Mouse (Mus musculus): ENCODE results near the gene Ikzf3. TPM values are rescaled to one million over a fixed set of nuclear protein-coding genes. Genes with fewer than 3 reads are reported as not detected.

Ikzf3 gene
- polyA plus RNA-seq, 1 experiment from 2014 or later = 0.25 TPM

- H3K9me3 ChIP-seq = no peaks in the 10 kb centered on the region
- no peak overlapping the region for H3K9ac ChIP-seq
- no peaks in the 10 kb centered on the region for H3K27me3 ChIP-seq (replicated peaks)
- H3K27ac ChIP-seq = no peak overlapping the region
- WGBS = 71% methylated on average over 9 of the region's 9 CpGs
- H3K4me1 ChIP-seq = peaks cover 13% of the 10 kb centered on the region
- H3K4me2 ChIP-seq (replicated peaks) = no peak overlapping the region
- H3K4me3 ChIP-seq = no peak overlapping the region
- ATAC-seq (ENCODE audit: low FRiP score, low read depth) = no peak
- no peaks in the 10 kb centered on the region for H3K36me3 ChIP-seq
Observed at GRCm38 (mm10) chr11:98493394-98493793, 52.4 kb downstream of the Ikzf3 start.

DNA sequence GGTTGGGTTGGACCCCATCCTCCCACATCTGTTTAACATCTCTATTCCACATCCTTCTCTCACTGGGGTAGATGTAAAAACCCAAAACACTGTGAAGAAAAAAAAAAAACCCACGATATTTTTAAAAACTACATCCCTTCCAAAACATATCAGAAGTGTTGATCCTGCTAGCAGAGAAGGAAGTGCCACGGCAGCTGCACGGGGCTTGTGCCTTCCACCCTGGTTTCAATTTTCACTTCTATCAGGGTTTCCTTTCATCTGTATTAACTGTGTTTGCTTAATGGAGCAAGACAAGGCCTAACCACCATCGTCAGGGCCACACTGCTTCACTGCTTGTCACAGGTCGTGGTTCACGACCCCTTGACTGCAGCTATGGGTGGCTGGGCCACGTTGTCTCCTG lies 52.9 kb downstream of the Ikzf3 start:
- Histone ChIP-seq H3K27me3 (replicated peaks) (no peaks in the 10 kb centered on the region), H3K9ac (no peak overlapping the region), H3K27ac (no peak overlapping the region), H3K4me3 (no peak overlapping the region), H3K4me2 (replicated peaks) (no peak overlapping the region), H3K9me3 (no peaks in the 10 kb centered on the region), H3K4me1 (peaks cover 9% of the 10 kb centered on the region), H3K36me3 (no peaks in the 10 kb centered on the region)
- no peak for ATAC-seq (ENCODE audit: low FRiP score, low read depth)
- 19% methylated on average over 7 of the region's 7 CpGs for WGBS

DNA sequence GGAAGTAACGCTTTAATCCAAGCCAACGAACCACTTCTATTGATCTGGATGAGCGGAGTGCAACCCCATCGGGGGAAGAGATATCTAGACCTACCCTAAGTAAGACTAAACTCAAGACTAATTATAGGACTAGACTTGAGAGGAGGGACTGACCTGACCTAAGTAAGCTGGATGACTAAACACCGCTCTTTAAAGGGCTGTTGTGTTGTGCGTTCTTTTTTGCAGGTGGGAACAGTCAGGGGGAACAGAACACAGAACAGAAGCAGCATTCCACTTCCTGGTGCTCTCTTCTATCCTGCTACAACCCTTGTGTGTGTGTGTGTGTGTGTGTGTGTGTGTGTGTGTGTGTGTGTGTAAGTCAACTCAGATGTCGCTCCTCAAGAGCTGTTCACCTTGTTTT lies 54.3 kb downstream of the Ikzf3 start:
- no peak overlapping the region for H3K4me2 ChIP-seq (replicated peaks)
- no peak overlapping the region for H3K27ac ChIP-seq
- H3K36me3 ChIP-seq = no peaks in the 10 kb centered on the region
- no peaks in the 10 kb centered on the region; the same call in 1 of the 2 replicates for H3K4me1 ChIP-seq
- no peak overlapping the region for H3K9ac ChIP-seq
- H3K27me3 ChIP-seq (replicated peaks) = no peaks in the 10 kb centered on the region
- H3K4me3 ChIP-seq = no peak overlapping the region
- ATAC-seq (ENCODE audit: low FRiP score, low read depth) = no peak
- 92% methylated on average over 7 of the region's 7 CpGs for WGBS
- no peaks in the 10 kb centered on the region for H3K9me3 ChIP-seq

GRCm38 (mm10) chr11:98488540-98489234 lies 57.1 kb downstream of the Ikzf3 start:
- WGBS = 60% methylated on average over 20 of the region's 20 CpGs
- Histone ChIP-seq H3K9me3 (no peaks in the 10 kb centered on the region), H3K27me3 (replicated peaks) (no peaks in the 10 kb centered on the region), H3K27ac (no peak overlapping the region; the same call in 1 of the 2 replicates), H3K4me1 (no peaks in the 10 kb centered on the region), H3K4me2 (replicated peaks) (no peak overlapping the region), H3K36me3 (no peaks in the 10 kb centered on the region), H3K4me3 (no peak overlapping the region), H3K9ac (no peak overlapping the region)
- no peak for ATAC-seq (ENCODE audit: low FRiP score, low read depth)

GRCm38 (mm10) chr11:98487526-98488040 lies 58.2 kb downstream of the Ikzf3 start:
- Histone ChIP-seq H3K27me3 (replicated peaks) (no peaks in the 10 kb centered on the region), H3K9ac (no peak overlapping the region), H3K4me3 (no peak overlapping the region), H3K4me1 (no peaks in the 10 kb centered on the region), H3K9me3 (no peaks in the 10 kb centered on the region), H3K4me2 (replicated peaks) (no peak overlapping the region), H3K27ac (no peak overlapping the region), H3K36me3 (no peaks in the 10 kb centered on the region)
- 76% methylated on average over 5 of the region's 5 CpGs for WGBS
- ATAC-seq (ENCODE audit: low FRiP score, low read depth) = no peak

DNA sequence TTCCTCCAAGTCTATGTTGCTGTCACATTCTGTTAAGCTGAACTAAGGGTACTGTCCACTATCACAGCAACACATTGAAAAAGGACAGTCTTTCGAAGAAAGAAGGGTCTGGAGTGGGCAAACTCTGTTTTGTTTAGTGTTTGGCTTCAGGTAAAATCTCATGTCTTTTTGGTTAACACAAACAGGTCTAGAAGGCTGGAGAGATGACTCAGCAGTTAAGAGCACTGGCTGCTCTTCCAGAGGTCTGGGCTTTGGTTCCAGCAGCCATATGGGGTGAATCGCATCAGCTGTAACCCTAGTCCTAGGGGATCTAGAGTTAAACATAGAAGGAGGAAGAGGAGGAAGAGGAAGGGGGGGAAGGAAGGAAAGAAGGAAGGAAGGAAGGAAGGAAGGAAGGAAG lies 60.1 kb downstream of the Ikzf3 start:
- Histone ChIP-seq H3K36me3 (no peaks in the 10 kb centered on the region), H3K9ac (no peak overlapping the region), H3K4me3 (no peak overlapping the region), H3K4me1 (no peaks in the 10 kb centered on the region), H3K9me3 (no peaks in the 10 kb centered on the region), H3K27me3 (replicated peaks) (no peaks in the 10 kb centered on the region), H3K4me2 (replicated peaks) (no peak overlapping the region), H3K27ac (no peak overlapping the region)
- 90% methylated on average over 2 of the region's 2 CpGs for WGBS
- no peak for ATAC-seq (ENCODE audit: low FRiP score, low read depth)

DNA sequence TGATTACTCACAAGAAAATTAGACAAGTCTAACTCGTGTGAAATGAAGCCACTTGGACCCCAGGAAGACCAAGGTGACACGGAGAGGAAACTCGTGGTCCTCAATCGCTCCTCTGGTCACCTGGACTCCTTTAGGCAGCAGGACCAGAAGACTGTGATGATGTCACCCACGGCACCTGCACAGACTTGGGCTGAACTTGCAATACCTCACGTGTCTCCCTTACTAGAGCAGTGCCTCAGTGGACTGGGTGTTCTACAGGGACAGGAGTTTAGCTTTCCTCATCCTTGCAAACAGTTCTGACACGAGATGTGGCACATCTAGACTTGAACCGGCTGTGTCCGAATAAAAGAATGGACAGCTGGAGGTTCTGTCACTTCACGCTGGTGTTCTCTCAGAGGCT lies 63.8 kb downstream of the Ikzf3 start:
- Histone ChIP-seq H3K27me3 (replicated peaks) (no peaks in the 10 kb centered on the region), H3K27ac (no peak overlapping the region), H3K4me3 (no peak overlapping the region), H3K9ac (no peak overlapping the region), H3K4me1 (no peaks in the 10 kb centered on the region), H3K36me3 (no peaks in the 10 kb centered on the region), H3K4me2 (replicated peaks) (no peak overlapping the region), H3K9me3 (no peaks in the 10 kb centered on the region)
- ATAC-seq (ENCODE audit: low FRiP score, low read depth) = no peak
- 85% methylated on average over 10 of the region's 10 CpGs for WGBS

- no peaks in the 10 kb centered on the region for H3K27me3 ChIP-seq (replicated peaks)
- H3K4me1 ChIP-seq = no peaks in the 10 kb centered on the region
- no peak overlapping the region for H3K27ac ChIP-seq
- H3K9me3 ChIP-seq = no peaks in the 10 kb centered on the region
- no peak overlapping the region for H3K4me3 ChIP-seq
- WGBS = 70% methylated on average over 6 of the region's 6 CpGs
- no peak overlapping the region for H3K4me2 ChIP-seq (replicated peaks)
- ATAC-seq (ENCODE audit: low FRiP score, low read depth) = no peak
- no peak overlapping the region for H3K9ac ChIP-seq
- no peaks in the 10 kb centered on the region for H3K36me3 ChIP-seq
Observed at GRCm38 (mm10) chr11:98481231-98481630, 64.6 kb downstream of the Ikzf3 start.

DNA sequence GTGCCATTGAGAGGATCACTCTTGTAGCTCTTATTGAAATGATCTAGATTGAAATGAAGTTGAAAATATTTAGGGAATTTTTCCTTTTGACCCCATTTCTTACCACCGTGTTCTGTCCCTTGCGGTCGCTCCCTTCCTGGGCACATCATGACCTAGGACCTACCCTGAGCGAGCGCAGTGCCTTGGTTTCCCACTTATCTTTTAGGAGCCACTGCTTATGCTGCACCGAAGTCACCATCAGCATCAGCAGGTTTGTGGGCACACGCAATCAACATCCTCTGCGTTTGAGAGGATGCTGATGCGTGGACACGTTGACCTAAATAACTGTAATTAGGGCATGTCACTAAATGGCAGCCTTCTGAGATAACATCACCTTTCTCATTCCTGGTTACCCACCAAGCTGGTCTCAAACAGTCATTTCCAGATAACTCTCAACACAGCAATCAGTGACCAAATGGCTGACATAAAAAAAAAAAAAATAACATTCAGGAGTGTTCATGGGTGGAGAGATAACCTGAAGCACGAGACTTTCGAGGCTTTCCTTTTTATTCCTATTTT lies 65.8 kb downstream of the Ikzf3 start:
- no peak overlapping the region for H3K4me2 ChIP-seq (replicated peaks)
- H3K36me3 ChIP-seq = no peaks in the 10 kb centered on the region
- H3K27me3 ChIP-seq (replicated peaks) = no peaks in the 10 kb centered on the region
- no peak overlapping the region for H3K4me3 ChIP-seq
- no peaks in the 10 kb centered on the region for H3K9me3 ChIP-seq
- H3K4me1 ChIP-seq = no peaks in the 10 kb centered on the region
- no peak overlapping the region for H3K27ac ChIP-seq
- WGBS = 92% methylated on average over 12 of the region's 12 CpGs
- no peak overlapping the region for H3K9ac ChIP-seq
- ATAC-seq (ENCODE audit: low FRiP score, low read depth) = no peak

DNA sequence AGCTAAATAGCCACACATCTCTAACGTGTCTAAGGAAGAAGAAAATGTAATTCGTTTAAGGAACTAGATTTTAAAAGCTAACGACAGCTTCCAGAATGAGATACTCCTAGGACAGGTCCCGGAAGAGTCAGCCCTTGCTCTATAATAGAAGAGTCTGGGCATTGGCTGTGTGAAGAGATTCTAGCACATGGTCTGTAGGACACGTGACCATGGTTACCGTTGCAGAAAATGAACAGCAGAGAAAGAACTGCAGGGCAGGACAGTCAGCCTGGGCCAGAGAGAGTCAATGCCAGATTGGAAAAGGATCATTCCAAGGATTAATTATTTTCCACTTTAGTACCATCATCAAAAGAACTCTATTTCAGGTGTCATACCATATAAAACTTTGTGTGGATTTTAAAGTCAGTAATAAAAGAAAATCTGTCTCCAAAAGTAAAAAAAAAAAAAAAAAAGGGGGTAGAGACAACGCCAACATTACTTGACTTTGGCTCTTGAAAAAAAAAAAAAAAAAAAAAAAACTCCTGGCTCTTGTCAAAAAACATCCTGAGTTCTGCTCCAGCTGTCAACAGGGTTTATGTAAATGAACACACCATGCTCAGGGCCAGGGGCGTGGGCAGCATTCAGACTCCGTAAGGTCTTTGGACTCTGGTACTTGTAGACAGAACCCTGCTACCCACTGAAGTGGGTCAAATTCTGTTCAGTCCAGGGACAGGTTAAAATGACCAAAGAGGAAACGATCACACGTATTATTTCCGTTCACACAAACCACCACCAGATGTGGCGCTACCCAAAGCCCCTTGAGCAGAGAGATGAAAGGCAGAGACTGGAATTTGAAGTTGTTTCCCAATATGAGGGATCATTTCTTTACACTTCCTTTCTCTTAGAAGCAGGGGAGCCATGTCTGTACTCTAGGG lies 66.5 kb downstream of the Ikzf3 start:
- Histone ChIP-seq H3K4me3 (no peak overlapping the region), H3K4me2 (replicated peaks) (no peak overlapping the region), H3K4me1 (no peaks in the 10 kb centered on the region), H3K9ac (no peak overlapping the region), H3K27me3 (replicated peaks) (no peaks in the 10 kb centered on the region), H3K9me3 (no peaks in the 10 kb centered on the region), H3K27ac (no peak overlapping the region), H3K36me3 (no peaks in the 10 kb centered on the region)
- 89% methylated on average over 13 of the region's 13 CpGs for WGBS
- no peak for ATAC-seq (ENCODE audit: low FRiP score, low read depth)

- no peaks in the 10 kb centered on the region for H3K36me3 ChIP-seq
- H3K27ac ChIP-seq = no peak overlapping the region
- H3K4me3 ChIP-seq = no peak overlapping the region
- H3K4me2 ChIP-seq (replicated peaks) = no peak overlapping the region
- H3K9ac ChIP-seq = no peak overlapping the region
- H3K4me1 ChIP-seq = no peaks in the 10 kb centered on the region
- no peaks in the 10 kb centered on the region for H3K9me3 ChIP-seq
- no peak for ATAC-seq (ENCODE audit: low FRiP score, low read depth)
- no peaks in the 10 kb centered on the region for H3K27me3 ChIP-seq (replicated peaks)
- WGBS = 75% methylated on average over 14 of the region's 14 CpGs
Observed at GRCm38 (mm10) chr11:98477011-98477701, 68.7 kb downstream of the Ikzf3 start.

- H3K9ac ChIP-seq = no peak overlapping the region
- 88% methylated on average over 4 of the region's 4 CpGs for WGBS
- H3K4me1 ChIP-seq = no peaks in the 10 kb centered on the region
- no peak overlapping the region for H3K27ac ChIP-seq
- H3K27me3 ChIP-seq (replicated peaks) = no peaks in the 10 kb centered on the region
- no peak overlapping the region for H3K4me2 ChIP-seq (replicated peaks)
- no peaks in the 10 kb centered on the region for H3K9me3 ChIP-seq
- ATAC-seq (ENCODE audit: low FRiP score, low read depth) = no peak
- no peak overlapping the region for H3K4me3 ChIP-seq
- no peaks in the 10 kb centered on the region for H3K36me3 ChIP-seq
Observed at GRCm38 (mm10) chr11:98476434-98476807, 69.4 kb downstream of the Ikzf3 start.

All from neural tube, embryonic 12.5 days (tissue).